Mouse (Mus musculus) hindbrain, embryonic 16.5 days (tissue): ENCODE results near the gene Cfap43. TPM values are rescaled to one million over a fixed set of nuclear protein-coding genes. Genes with fewer than 3 reads are reported as not detected.

Experiments
- ATAC-seq: fragments of 200-750 bp; cut with Nextera tagmentation; 2 replicates; pipeline ENCODE4 v1.8.0; 2017; ENCODE audit warnings: moderate TSS enrichment, moderate library complexity
- H3K27ac ChIP-seq: fragments of 300-500 bp; sonication (generic); 2 replicates; pipeline ENCODE4 v1.5.1; 2014; ENCODE audit warnings: low read depth, mild to moderate bottlenecking, control low read depth, low read length, moderate library complexity
- H3K27me3 ChIP-seq: fragments of 300-500 bp; sonication (generic); replicated peaks from 2 replicates; pipeline ENCODE4 v1.6.1; 2014; ENCODE audit warnings: low read length; ENCODE audit not compliant: control insufficient read depth, insufficient read depth
- H3K36me3 ChIP-seq: fragments of 300-500 bp; sonication (generic); 2 replicates; pipeline ENCODE4 v1.6.1; 2014; ENCODE audit warnings: mild to moderate bottlenecking, low read length, moderate library complexity, mixed read lengths; ENCODE audit not compliant: control insufficient read depth, insufficient read depth
- H3K4me1 ChIP-seq: fragments of 300-500 bp; sonication (generic); 2 replicates; pipeline ENCODE4 v1.6.1; 2014; ENCODE audit warnings: low read depth, low read length; ENCODE audit not compliant: control insufficient read depth, insufficient read depth
- H3K4me2 ChIP-seq: fragments of 300-500 bp; sonication (generic); 2 replicates; pipeline ENCODE4 v1.6.1; 2014; ENCODE audit warnings: mild to moderate bottlenecking, low read length, control low read depth, moderate library complexity
- H3K4me3 ChIP-seq: fragments of 300-500 bp; sonication (generic); 2 replicates; pipeline ENCODE4 v1.5.1; 2014; ENCODE audit warnings: mild to moderate bottlenecking, low read length, control low read depth, moderate library complexity
- H3K9ac ChIP-seq: fragments of 300-500 bp; sonication (generic); 2 replicates; pipeline ENCODE4 v1.6.1; 2014; ENCODE audit warnings: low read depth, mild to moderate bottlenecking, control low read depth, low read length, moderate library complexity
- H3K9me3 ChIP-seq: fragments of 300-500 bp; sonication (generic); 2 replicates; pipeline ENCODE4 v1.6.1; 2014; ENCODE audit warnings: mild to moderate bottlenecking, low read length, moderate library complexity; ENCODE audit not compliant: control insufficient read depth
- WGBS: fragments of 180-500 bp; shearing (Covaris S2); extraction: QIAGEN DNeasy Blood & Tissue Kit; methylation state at CpG from one replicate; pipeline ENCODE4 v1.1.7; 2014; 5-methylcytosine and 5-hydroxymethylcytosine counted together
- polyA plus RNA-seq: library from polyadenylated mRNA; unstranded; fragments of >200 nt; fragmentation: Nextera tagmentation; extraction: Ambion mirVana; gene quantifications from 2 replicates; pipeline ENCODE4 v1.2.1, GENCODE M21; 2015

Gene Cfap43
- polyA plus RNA-seq, 1 experiment from 2014 or later: 3.0 TPM

DNA sequence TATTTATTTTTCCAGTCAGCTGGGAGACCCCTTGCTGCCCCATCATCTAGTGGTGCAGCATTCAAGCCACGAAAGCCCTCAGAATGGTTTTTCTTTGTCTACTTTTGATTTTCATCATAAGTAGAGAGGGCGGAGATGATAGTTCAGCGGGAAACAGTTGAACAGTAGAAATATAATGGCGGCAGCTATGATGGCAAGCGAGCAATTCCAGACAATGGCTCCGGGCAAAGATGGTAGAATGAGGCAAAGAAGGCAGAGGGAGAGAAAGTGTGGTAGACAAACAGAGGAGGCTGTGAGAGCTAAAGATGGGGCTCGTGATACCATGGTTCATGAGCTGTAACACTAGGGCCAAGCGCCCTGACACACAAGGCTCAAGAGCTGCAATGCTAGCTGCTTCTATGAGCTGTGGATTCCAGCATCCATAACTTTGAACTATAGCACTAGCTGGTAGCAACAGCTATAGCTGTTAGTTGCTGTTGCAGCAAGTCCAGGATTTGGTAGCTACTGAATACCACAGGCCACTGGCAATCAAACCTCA is 213.2 kb downstream of the Cfap43 start:
- Histone ChIP-seq H3K27ac (no peak overlapping the region), H3K9me3 (no peaks in the 10 kb centered on the region; the same call in 1 of the 2 replicates), H3K27me3 (no peaks in the 10 kb centered on the region), H3K4me1 (no peaks in the 10 kb centered on the region), H3K9ac (no peak overlapping the region), H3K4me3 (no peak overlapping the region), H3K4me2 (no peak overlapping the region), H3K36me3 (no peaks in the 10 kb centered on the region)
- ATAC-seq: no peak
- WGBS: 91% methylated on average over 8 of the region's 8 CpGs

DNA sequence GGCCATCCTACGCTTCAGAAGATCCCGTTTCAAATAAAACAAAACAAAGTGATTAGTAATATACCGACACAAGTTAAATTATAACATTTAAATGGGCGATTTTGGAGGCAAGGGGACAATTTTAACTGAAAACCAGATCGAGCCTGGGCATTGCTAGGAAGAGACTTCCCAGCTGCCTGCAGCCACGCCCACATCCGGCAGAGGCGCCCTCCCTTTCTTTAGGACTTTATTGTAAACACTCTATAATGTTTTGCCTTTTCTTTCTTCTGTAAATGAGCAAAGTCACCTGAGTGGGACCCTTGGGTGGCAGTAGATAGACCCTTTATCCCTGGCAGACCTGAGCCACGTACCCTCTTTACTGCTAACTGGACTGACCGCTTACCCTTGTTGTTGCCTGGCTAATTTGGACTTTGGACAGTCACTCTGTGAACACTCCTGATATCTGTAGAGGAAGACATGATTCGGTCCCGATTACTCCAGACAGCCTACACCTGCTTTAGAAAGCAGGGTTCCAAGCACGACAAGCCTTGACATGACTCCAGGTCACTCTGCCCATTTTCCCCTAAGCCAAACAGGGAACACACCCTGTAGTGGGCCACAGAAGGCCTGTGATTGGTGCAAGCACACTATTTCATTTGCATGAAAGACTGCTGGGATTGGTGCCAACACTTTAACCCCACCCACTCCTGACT is 213.9 kb downstream of the Cfap43 start:
- Histone ChIP-seq H3K4me2 (no peak overlapping the region), H3K4me1 (no peaks in the 10 kb centered on the region), H3K27ac (no peak overlapping the region), H3K4me3 (no peak overlapping the region), H3K9me3 (no peaks in the 10 kb centered on the region; the same call in 1 of the 2 replicates), H3K36me3 (no peaks in the 10 kb centered on the region), H3K9ac (no peak overlapping the region), H3K27me3 (no peaks in the 10 kb centered on the region)
- ATAC-seq: no peak
- 79% methylated on average over 13 of the region's 13 CpGs for WGBS

DNA sequence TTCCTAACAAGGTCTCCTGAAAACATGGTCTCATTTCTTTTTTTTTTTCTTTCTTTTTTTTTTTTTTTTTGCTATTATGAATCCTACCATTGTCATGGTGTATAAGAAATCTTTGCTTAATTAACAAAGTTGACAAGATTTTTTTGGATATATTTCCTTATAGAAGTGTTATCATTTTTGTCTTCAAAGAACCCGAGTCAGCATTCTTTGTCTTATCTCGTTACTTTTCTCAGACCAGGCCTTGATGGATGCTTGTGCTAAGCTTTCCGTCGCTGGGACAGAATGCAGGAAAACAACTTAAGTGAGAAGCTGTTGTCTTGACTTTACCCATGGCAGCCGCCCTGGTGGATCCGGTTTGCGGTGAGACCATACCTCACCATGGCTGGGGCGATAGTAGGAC is 218.6 kb downstream of the Cfap43 start:
- no peaks in the 10 kb centered on the region for H3K9me3 ChIP-seq
- H3K4me3 ChIP-seq: no peak overlapping the region
- no peaks in the 10 kb centered on the region for H3K36me3 ChIP-seq
- WGBS: 90% methylated on average over 8 of the region's 8 CpGs
- no peaks in the 10 kb centered on the region for H3K4me1 ChIP-seq
- H3K9ac ChIP-seq: no peak overlapping the region
- no peak overlapping the region for H3K27ac ChIP-seq
- no peak for ATAC-seq
- H3K27me3 ChIP-seq: no peaks in the 10 kb centered on the region
- no peak overlapping the region for H3K4me2 ChIP-seq

DNA sequence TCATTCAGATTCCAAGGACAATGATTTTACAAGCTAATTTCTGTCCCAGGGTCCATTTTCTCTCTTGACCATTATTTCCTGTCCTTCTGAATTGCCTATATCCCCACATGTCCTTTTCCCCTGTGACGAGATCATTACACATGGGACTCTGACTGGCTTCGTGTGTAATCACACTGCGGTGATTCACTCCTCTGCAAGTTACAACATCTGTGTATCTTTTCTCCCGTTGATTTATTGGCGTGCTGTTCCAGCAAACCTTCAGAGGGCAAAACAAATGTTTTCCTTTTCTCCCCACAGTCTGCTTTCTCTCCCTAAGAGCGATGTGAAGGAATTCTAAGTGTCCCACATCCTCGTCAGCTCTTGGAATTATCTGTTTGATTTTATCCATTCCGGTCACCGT is 219.3 kb downstream of the Cfap43 start:
- Histone ChIP-seq H3K27me3 (no peaks in the 10 kb centered on the region), H3K4me1 (no peaks in the 10 kb centered on the region), H3K36me3 (no peaks in the 10 kb centered on the region), H3K9ac (no peak overlapping the region), H3K4me3 (no peak overlapping the region), H3K4me2 (no peak overlapping the region), H3K9me3 (no peaks in the 10 kb centered on the region), H3K27ac (no peak overlapping the region)
- no peak for ATAC-seq
- 74% methylated on average over 9 of the region's 9 CpGs for WGBS

DNA sequence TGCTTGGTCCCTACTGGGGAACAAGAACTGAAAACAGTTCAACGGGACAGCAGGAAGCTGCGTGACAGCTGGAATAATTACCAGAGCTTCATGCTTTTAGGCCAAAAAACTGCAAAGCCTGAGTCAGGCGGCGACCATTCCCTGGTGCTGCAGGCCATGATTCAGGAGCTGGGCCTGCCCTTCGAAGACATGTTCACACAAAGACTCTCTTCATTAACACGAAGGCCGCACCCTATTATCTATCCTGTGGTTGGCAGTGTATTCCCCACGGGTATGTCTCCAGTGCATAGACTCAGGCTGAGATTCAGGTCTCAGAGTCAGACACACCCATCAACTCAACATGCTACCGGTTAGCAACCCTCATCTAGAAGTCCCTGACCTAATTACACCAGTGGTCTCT is 220.8 kb downstream of the Cfap43 start:
- Histone ChIP-seq H3K4me1 (no peaks in the 10 kb centered on the region), H3K9ac (no peak overlapping the region), H3K4me2 (no peak overlapping the region), H3K4me3 (no peak overlapping the region), H3K27me3 (no peaks in the 10 kb centered on the region), H3K27ac (no peak overlapping the region), H3K36me3 (no peaks in the 10 kb centered on the region), H3K9me3 (no peaks in the 10 kb centered on the region)
- ATAC-seq: no peak
- 89% methylated on average over 9 of the region's 9 CpGs for WGBS

DNA sequence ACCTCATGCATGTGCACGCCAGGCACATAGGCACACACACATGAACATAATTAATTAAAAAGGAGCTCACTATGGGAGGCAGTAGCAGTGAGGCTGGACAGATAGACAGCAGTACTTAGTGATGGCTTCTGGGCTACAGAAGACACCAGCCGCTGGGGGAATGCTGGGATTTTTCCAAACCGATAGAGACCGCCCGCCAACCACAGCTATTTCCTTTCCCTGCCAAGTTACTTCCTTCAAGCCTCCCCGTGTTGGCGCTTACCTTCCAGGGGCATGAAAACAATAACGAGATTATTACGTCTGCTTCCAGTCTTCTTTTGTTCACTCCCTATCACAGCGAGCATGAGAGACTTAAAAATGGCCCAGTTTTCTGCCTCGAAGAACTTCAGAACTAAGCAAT is 222.0 kb downstream of the Cfap43 start:
- H3K9me3 ChIP-seq: no peaks in the 10 kb centered on the region
- no peaks in the 10 kb centered on the region for H3K36me3 ChIP-seq
- no peaks in the 10 kb centered on the region for H3K4me1 ChIP-seq
- no peak overlapping the region for H3K9ac ChIP-seq
- no peaks in the 10 kb centered on the region for H3K27me3 ChIP-seq
- 87% methylated on average over 11 of the region's 11 CpGs for WGBS
- no peak overlapping the region for H3K4me3 ChIP-seq
- no peak overlapping the region for H3K4me2 ChIP-seq
- no peak overlapping the region for H3K27ac ChIP-seq
- ATAC-seq: no peak

DNA sequence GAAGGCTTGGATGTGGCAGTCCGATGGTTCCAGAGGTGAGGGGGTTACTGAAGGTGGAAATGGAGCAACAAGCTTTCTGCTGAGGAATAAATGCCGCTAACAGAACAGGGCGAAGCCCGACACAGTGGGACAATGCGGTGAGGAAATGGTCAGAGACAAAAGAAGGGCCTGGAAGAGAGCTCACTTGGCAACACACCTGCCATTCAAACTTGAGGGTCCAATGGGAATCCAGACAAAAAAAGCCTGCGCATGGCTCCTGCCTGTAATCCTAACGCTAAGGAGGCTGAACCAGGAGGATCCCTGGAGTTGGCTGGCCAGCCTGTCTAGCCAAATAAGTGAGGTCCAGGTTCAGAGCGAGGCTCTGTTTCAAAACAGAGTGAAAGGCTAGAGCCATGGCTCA is 222.7 kb downstream of the Cfap43 start:
- H3K27ac ChIP-seq: no peak overlapping the region
- H3K9me3 ChIP-seq: no peaks in the 10 kb centered on the region
- 92% methylated on average over 8 of the region's 8 CpGs for WGBS
- H3K9ac ChIP-seq: no peak overlapping the region
- no peak overlapping the region for H3K4me2 ChIP-seq
- no peak for ATAC-seq
- no peak overlapping the region for H3K4me3 ChIP-seq
- no peaks in the 10 kb centered on the region for H3K36me3 ChIP-seq
- no peaks in the 10 kb centered on the region for H3K27me3 ChIP-seq
- no peaks in the 10 kb centered on the region for H3K4me1 ChIP-seq

DNA sequence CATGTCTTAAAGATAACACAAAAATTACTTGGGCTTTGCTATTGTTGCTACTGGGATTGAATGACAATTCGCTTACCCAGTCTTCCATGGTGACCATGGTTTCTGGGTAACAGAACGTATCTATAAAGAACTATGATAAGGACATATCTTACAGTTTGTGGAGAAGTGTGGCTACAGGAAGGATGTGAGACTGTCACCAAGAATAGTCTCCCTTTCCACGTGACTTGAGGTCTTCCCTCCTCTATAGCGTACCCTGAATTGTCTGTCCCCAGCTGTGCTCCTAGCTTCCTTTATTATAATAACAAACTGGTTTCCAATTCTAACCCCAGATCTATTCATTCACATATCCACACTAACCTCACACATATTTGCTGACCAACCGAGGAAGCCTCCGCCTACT is 223.4 kb downstream of the Cfap43 start:
- ATAC-seq: no peak
- Histone ChIP-seq H3K4me3 (no peak overlapping the region), H3K4me2 (no peak overlapping the region), H3K9ac (no peak overlapping the region), H3K27ac (no peak overlapping the region), H3K27me3 (no peaks in the 10 kb centered on the region), H3K4me1 (no peaks in the 10 kb centered on the region), H3K9me3 (no peaks in the 10 kb centered on the region), H3K36me3 (no peaks in the 10 kb centered on the region)
- WGBS: 89% methylated on average over 6 of the region's 6 CpGs

DNA sequence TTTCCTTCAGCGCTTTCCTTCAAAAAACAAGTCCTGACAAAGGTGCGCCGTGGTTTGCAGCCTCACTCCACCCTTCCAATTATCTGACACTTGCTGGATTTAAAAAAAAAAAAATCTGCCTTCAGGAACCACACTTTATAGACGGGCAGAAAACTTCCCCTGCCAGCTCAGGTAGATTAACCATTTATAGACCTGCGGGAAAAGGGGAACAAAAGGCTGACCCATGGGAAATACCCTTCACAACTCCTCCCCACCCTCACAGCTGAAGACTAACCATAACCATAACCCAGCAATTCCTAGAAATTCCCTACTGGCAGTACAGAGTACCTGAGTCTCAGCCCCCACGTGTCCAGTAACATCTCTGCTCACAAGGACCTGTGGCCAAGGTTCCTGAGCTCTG is 227.1 kb downstream of the Cfap43 start, which contains the start of gene Col17a1:
Gene Col17a1, minus strand, starts transcription at position 101 of the 400 bp plus-strand sequence.
- H3K4me2 ChIP-seq: no peak within 1 kb of the TSS
- no peak within 1 kb of the TSS for H3K9ac ChIP-seq
- no peaks in the 10 kb centered on the region for H3K4me1 ChIP-seq
- H3K9me3 ChIP-seq: no peaks in the 10 kb centered on the region
- WGBS: 81% methylated on average over 6 of the region's 6 CpGs
- H3K27ac ChIP-seq: no peak within 1 kb of the TSS
- no peaks in the 10 kb centered on the region for H3K36me3 ChIP-seq
- H3K4me3 ChIP-seq: no peak within 1 kb of the TSS
- no peaks in the 10 kb centered on the region for H3K27me3 ChIP-seq
- no peak for ATAC-seq
